Comparison of ENCODE assay signal across 10 mouse cellular contexts in the genomic region with DNA sequence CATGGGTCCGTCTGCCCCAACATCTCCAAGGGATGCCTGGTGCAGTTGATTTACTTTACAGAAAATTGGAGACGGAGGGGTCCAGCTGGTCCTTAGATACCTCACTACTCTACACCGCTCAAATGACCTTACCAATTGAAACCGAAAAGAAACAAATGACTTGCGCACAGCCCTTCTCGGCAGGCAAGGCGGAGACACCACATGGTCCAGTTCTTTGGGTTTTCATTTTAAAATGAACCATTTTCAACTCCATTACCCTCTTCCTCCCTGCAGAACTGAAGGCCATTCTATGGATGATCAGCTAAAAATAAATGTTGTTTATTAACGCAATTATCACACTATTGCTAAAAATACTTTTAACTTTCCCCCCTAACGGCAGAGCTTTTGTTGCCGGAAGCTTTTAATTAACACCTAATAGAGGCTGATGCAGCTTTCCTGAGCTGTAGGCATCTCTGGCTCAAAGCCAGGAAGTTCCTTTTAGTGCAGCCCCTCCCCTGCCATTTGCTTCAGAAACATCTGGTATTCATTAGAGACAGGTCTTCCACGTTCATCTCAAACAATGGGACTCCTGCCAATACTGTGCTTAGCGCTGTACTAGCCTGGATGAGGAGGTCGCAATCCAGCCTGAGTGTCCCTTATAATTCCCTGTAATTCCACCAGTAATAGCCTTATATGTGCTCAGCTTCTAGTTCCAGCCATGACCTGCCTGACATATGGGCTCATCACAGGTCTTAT.
DNase-seq lines count a peak whose midpoint lies in the region; ATAC-seq and TF ChIP-seq lines count a peak whose summit lies in the region.
"Had no signal": no experiment of that assay in that cellular context is flagged by ENCODE, and none has a peak within 500 bp of the region (broad histone marks: within the 10 kb centered on the region; RNA-seq: fewer than 3 reads in every experiment).

No protein-coding gene starts in this region.

- TF ChIP-seq RAD21 in CH12.LX (IDR thresholded peaks at IDR 0.05; ENCODE audit: low read depth, low read length) = no peak

- dilution Hi-C loops in CH12.LX (cut with MboI; ENCODE audit: extremely low pct_ligation_motif_present, extremely low pct_unique_long_range_greater_than_20kb, low sequenced_read_pairs) = no loop called here

- H3K4me1 ChIP-seq in heart, embryonic 12.5 days (replicated peaks) = peaks cover 11% of the 10 kb centered on the region
- H3K4me1 ChIP-seq in heart, adult 2 months (ENCODE audit: control insufficient read depth, insufficient read depth, low read length) = no peaks in the 10 kb centered on the region
- H3K4me1 ChIP-seq in CH12.LX (ENCODE audit: control insufficient read depth in 1 of 2, insufficient read depth in 2 of 2) = peaks cover 4 to 11% of the 10 kb centered on the region in 2 experiments; a peak in 3 of 4 replicates
- H3K4me1 ChIP-seq in embryonic facial prominence, embryonic 13.5 days = peaks cover 20% of the 10 kb centered on the region

- TF ChIP-seq EP300 in heart, adult 2 months (IDR thresholded peaks at IDR 0.05; ENCODE audit: insufficient read depth, low read depth, low read length) = no peak
- peak; percentile 60 for TF ChIP-seq EP300 in CH12.LX (IDR thresholded peaks at IDR 0.05; ENCODE audit: low read length)

- no peaks in the 10 kb centered on the region for H3K79me2 ChIP-seq in heart, adult 2 months (replicated peaks; ENCODE audit: control insufficient read depth, insufficient read depth, low read length)
- H3K79me2 ChIP-seq in CH12.LX (replicated peaks; ENCODE audit: control insufficient read depth, extremely low read depth, insufficient read depth, poor library complexity, severe bottlenecking) = no peaks in the 10 kb centered on the region

- in situ Hi-C loops in CH12.LX (cut with MboI; ENCODE audit: low pct_ligation_motif_present, low pct_unique_long_range_greater_than_20kb, low sequenced_read_pairs) = no loop called here

- TF ChIP-seq POLR2A in heart, adult 2 months (IDR thresholded peaks at IDR 0.05; ENCODE audit: insufficient read depth, low read depth, low read length) = no peak
- no peak for TF ChIP-seq POLR2A in CH12.LX (IDR thresholded peaks at IDR 0.05; ENCODE audit: low read depth, low read length)

- TF ChIP-seq CTCF in heart, adult 2 months (IDR thresholded peaks at IDR 0.05) = no peak
- TF ChIP-seq CTCF in CH12.LX (conservative IDR thresholded peaks at IDR 0.05 in 1 of 2, IDR thresholded peaks at IDR 0.05 in 1 of 2; ENCODE audit: low read depth in 2 of 2, low read length in 2 of 2) = no peak
- no peak for TF ChIP-seq CTCF in left cerebral cortex, adult 2 months (IDR thresholded peaks at IDR 0.05)

- no peak overlapping the region for H3K4me2 ChIP-seq in heart, embryonic 12.5 days
- 0 out of 2 replicates have a peak overlapping the region, but pooled peaks have one; percentile 18 for H3K4me2 ChIP-seq in CH12.LX (ENCODE audit: insufficient read depth, low read depth, poor library complexity, severe bottlenecking)
- peak overlapping the region; percentile 31 for H3K4me2 ChIP-seq in embryonic facial prominence, embryonic 13.5 days
- H3K4me2 ChIP-seq: midbrain, embryonic 12.5 days had no signal

- peaks cover 5% of the 10 kb centered on the region; the same call in 1 of the 2 replicates for H3K27me3 ChIP-seq in heart, embryonic 12.5 days (replicated peaks)
- H3K27me3 ChIP-seq in heart, adult 2 months (ENCODE audit: control insufficient read depth, insufficient read depth, low read length) = no peaks in the 10 kb centered on the region
- H3K27me3 ChIP-seq in CH12.LX (replicated peaks) = peaks cover 86% of the 10 kb centered on the region
- peaks cover 43% of the 10 kb centered on the region for H3K27me3 ChIP-seq in embryonic facial prominence, embryonic 13.5 days

- H3K4me3 ChIP-seq in heart, embryonic 12.5 days = no peak overlapping the region
- no peak overlapping the region for H3K4me3 ChIP-seq in heart, adult 2 months
- no peak overlapping the region for H3K4me3 ChIP-seq in CH12.LX (replicated peaks in 1 of 3; ENCODE audit: low read depth in 2 of 3, low read length in 2 of 3, poor library complexity in 1 of 3)
- H3K4me3 ChIP-seq in embryonic facial prominence, embryonic 13.5 days = no peak overlapping the region
- no peak overlapping the region for H3K4me3 ChIP-seq in left cerebral cortex, adult 2 months
- H3K4me3 ChIP-seq: midbrain, embryonic 12.5 days had no signal

- H3K27ac ChIP-seq in heart, embryonic 12.5 days (ENCODE audit: poor library complexity, severe bottlenecking) = no peak overlapping the region
- H3K27ac ChIP-seq in heart, adult 2 months = no peak overlapping the region
- no peak overlapping the region for H3K27ac ChIP-seq in CH12.LX (ENCODE audit: insufficient read depth, low read depth)
- H3K27ac ChIP-seq in embryonic facial prominence, embryonic 13.5 days = no peak overlapping the region
- no peak overlapping the region for H3K27ac ChIP-seq in left cerebral cortex, adult 2 months
- H3K27ac ChIP-seq: midbrain, embryonic 12.5 days had no signal

- peak; percentile 22; the same call in 1 of the 2 replicates for ATAC-seq in heart, embryonic 12.5 days (ENCODE audit: insufficient number of reproducible peaks, low FRiP score)
- ATAC-seq in embryonic facial prominence, embryonic 13.5 days (ENCODE audit: insufficient number of reproducible peaks, insufficient read depth, low FRiP score, low TSS enrichment, low read depth) = no peak

- intact Hi-C loops in heart, adult 2 months (cut with DNase I) = no loop called here
- intact Hi-C loops in left cerebral cortex, adult 2 months (cut with DNase I) = no loop called here

- H3K9ac ChIP-seq in heart, embryonic 12.5 days = no peak overlapping the region
- no peak overlapping the region for H3K9ac ChIP-seq in heart, adult 2 months (ENCODE audit: low read depth, low read length)
- no peak overlapping the region for H3K9ac ChIP-seq in CH12.LX (ENCODE audit: insufficient read depth, low read depth)
- H3K9ac ChIP-seq in embryonic facial prominence, embryonic 13.5 days = no peak overlapping the region
- H3K9ac ChIP-seq: midbrain, embryonic 12.5 days had no signal

- H3K9me3 ChIP-seq in heart, embryonic 12.5 days (replicated peaks) = no peaks in the 10 kb centered on the region
- peaks cover 4% of the 10 kb centered on the region for H3K9me3 ChIP-seq in CH12.LX (replicated peaks; ENCODE audit: low read length)
- H3K9me3 ChIP-seq in embryonic facial prominence, embryonic 13.5 days = no peaks in the 10 kb centered on the region
- H3K9me3 ChIP-seq: midbrain, embryonic 12.5 days had no signal

- no peak for DNase-seq in heart, adult 2 months
- DNase-seq in CH12.LX (ENCODE audit: extremely low read depth) = no peak
- DNase-seq in lung, postnatal 36 days = peak; percentile 8
- no peak for DNase-seq in urinary bladder, postnatal 10 days (ENCODE audit: low spot score)
- no peak for DNase-seq in liver
- DNase-seq in left cerebral cortex, adult 2 months (ENCODE audit: extremely low spot score in 1 of 2, low spot score in 2 of 2) = no peak
- DNase-seq: cerebellum, postnatal 14 days had no signal

- no peaks in the 10 kb centered on the region for H3K36me3 ChIP-seq in heart, embryonic 12.5 days
- no peaks in the 10 kb centered on the region for H3K36me3 ChIP-seq in heart, adult 2 months (ENCODE audit: control insufficient read depth, insufficient read depth, low read length)
- H3K36me3 ChIP-seq in CH12.LX (replicated peaks in 1 of 2; ENCODE audit: control insufficient read depth in 1 of 2, insufficient read depth in 1 of 2, low read length in 1 of 2) = no peaks in the 10 kb centered on the region
- no peaks in the 10 kb centered on the region for H3K36me3 ChIP-seq in embryonic facial prominence, embryonic 13.5 days
- H3K36me3 ChIP-seq: midbrain, embryonic 12.5 days had no signal

- WGBS in heart, embryonic 12.5 days = 46% methylated on average over 13 of the region's 13 CpGs
- WGBS in heart, adult 2 months = 43% methylated on average over 13 of the region's 13 CpGs
- WGBS in embryonic facial prominence, embryonic 13.5 days = 27% methylated on average over 13 of the region's 13 CpGs

TF ChIP-seq in CH12.LX, 34 proteins besides CTCF, POLR2A, EP300 and RAD21:
- no peak for TF ChIP-seq POLR2AphosphoS2 (IDR thresholded peaks at IDR 0.05; ENCODE audit: low read depth, low read length)
- TF ChIP-seq ELF1 (IDR thresholded peaks at IDR 0.05; ENCODE audit: low read depth, low read length) = no peak
- no peak for TF ChIP-seq CHD1 (IDR thresholded peaks at IDR 0.05; ENCODE audit: low read depth, low read length)
- no peak for TF ChIP-seq MAFK (IDR thresholded peaks at IDR 0.05; ENCODE audit: insufficient replicate concordance, low read length)
- no peak for TF ChIP-seq E2F4 (IDR thresholded peaks at IDR 0.05; ENCODE audit: insufficient replicate concordance, low read depth, low read length)
- no peak for TF ChIP-seq USF1 (IDR thresholded peaks at IDR 0.05; ENCODE audit: low read depth, low read length)
- TF ChIP-seq MAX (IDR thresholded peaks at IDR 0.05; ENCODE audit: low read length) = peak; percentile 50; the same call in 1 of the 2 replicates
- TF ChIP-seq BHLHE40 (IDR thresholded peaks at IDR 0.05; ENCODE audit: low read depth, low read length) = no peak
- 0 out of 2 replicates have a peak, but pooled peaks have one; percentile 11 for TF ChIP-seq JUN (IDR thresholded peaks at IDR 0.05; ENCODE audit: insufficient read depth, low read depth, low read length)
- no peak for TF ChIP-seq TBP (conservative IDR thresholded peaks at IDR 0.05; ENCODE audit: low read depth, low read length)
- TF ChIP-seq MYC (IDR thresholded peaks at IDR 0.05; ENCODE audit: low read depth, low read length) = peak; percentile 64; the same call in 1 of the 2 replicates
- TF ChIP-seq ZC3H11A (IDR thresholded peaks at IDR 0.05; ENCODE audit: low read depth, low read length) = no peak
- TF ChIP-seq IRF4 (IDR thresholded peaks at IDR 0.05; ENCODE audit: low read depth, low read length) = peak; percentile 80
- TF ChIP-seq CHD2 (IDR thresholded peaks at IDR 0.05; ENCODE audit: low read length) = no peak
- peak; percentile 47; the same call in 1 of the 2 replicates for TF ChIP-seq NRF1 (IDR thresholded peaks at IDR 0.05; ENCODE audit: low read depth, low read length)
- peak; percentile 64; the same call in 1 of the 2 replicates for TF ChIP-seq MXI1 (IDR thresholded peaks at IDR 0.05; ENCODE audit: low read depth, low read length)
